Mouse (Mus musculus): ENCODE data around the gene Hnrnpr. TPM values are rescaled to one million over a fixed set of nuclear protein-coding genes. Genes with fewer than 3 reads are reported as not detected.

Gene Hnrnpr
- polyA plus RNA-seq, 1 experiment from 2014 or later, result 82.2 TPM

DNA sequence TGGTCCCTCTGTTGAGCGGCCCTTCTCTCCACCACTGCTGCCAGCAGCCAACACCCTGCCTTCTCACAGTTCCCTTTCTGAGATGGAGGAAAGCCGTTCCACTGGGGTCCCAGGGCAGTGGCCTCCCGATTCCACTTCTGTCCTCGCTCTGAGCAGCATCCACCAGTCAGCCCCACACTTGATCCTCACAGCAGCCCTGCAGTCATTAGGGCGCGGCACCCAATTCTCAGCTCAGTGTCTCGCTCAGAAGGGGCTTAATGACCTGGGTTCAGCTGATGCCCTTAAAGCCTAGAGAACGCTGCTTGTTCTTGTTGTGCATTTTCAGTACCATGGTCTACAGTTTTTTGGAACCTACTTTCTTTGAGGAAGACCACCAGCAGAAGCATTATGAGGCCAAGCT is 29.6 kb upstream of the Hnrnpr start:
- no peak overlapping the region for H3K9ac ChIP-seq (replicated peaks; ENCODE audit: low read depth)
- DNase-seq (ENCODE audit: low spot score), result no peak
- H3K9me3 ChIP-seq (ENCODE audit: low read length), result no peaks in the 10 kb centered on the region
- 82% methylated on average over 8 of the region's 8 CpGs for WGBS
- peaks cover 9% of the 10 kb centered on the region; the same call in 1 of the 2 replicates for H3K4me1 ChIP-seq (ENCODE audit: insufficient read depth, low read depth, low read length)
- H3K27me3 ChIP-seq (replicated peaks; ENCODE audit: insufficient read depth, low read length), result no peaks in the 10 kb centered on the region
- no peak overlapping the region for H3K4me3 ChIP-seq (ENCODE audit: low read depth, low read length)
- no peaks in the 10 kb centered on the region for H3K36me3 ChIP-seq (ENCODE audit: insufficient read depth, low read length)
- TF ChIP-seq EP300 (IDR thresholded peaks at IDR 0.05), result no peak
- TF ChIP-seq CTCF (IDR thresholded peaks at IDR 0.05), result no peak
- ATAC-seq, result no peak
- H3K27ac ChIP-seq (ENCODE audit: low read length), result no peak overlapping the region
- H3K4me2 ChIP-seq (replicated peaks; ENCODE audit: low read depth, low read length), result no peak overlapping the region

- H3K9ac ChIP-seq (replicated peaks; ENCODE audit: low read depth), result no peak overlapping the region
- 43% methylated on average over 9 of the region's 9 CpGs for WGBS
- no peak overlapping the region for H3K4me2 ChIP-seq (replicated peaks; ENCODE audit: low read depth, low read length)
- DNase-seq (ENCODE audit: low spot score) (no peak), ATAC-seq (no peak)
- H3K27me3 ChIP-seq (replicated peaks; ENCODE audit: insufficient read depth, low read length), result no peaks in the 10 kb centered on the region
- no peak overlapping the region; the same call in 1 of the 2 replicates for H3K27ac ChIP-seq (ENCODE audit: low read length)
- H3K4me1 ChIP-seq (ENCODE audit: insufficient read depth, low read depth, low read length), result peaks cover 9% of the 10 kb centered on the region; the same call in 1 of the 2 replicates
- H3K36me3 ChIP-seq (ENCODE audit: insufficient read depth, low read length), result no peaks in the 10 kb centered on the region
- H3K4me3 ChIP-seq (ENCODE audit: low read depth, low read length), result no peak overlapping the region
- TF ChIP-seq CTCF (IDR thresholded peaks at IDR 0.05) (no peak), EP300 (IDR thresholded peaks at IDR 0.05) (no peak)
- no peaks in the 10 kb centered on the region for H3K9me3 ChIP-seq (ENCODE audit: low read length)
These were observed 29.1 kb upstream of the Hnrnpr start for GRCm38 (mm10) chr4:136281611-136282010.

DNA sequence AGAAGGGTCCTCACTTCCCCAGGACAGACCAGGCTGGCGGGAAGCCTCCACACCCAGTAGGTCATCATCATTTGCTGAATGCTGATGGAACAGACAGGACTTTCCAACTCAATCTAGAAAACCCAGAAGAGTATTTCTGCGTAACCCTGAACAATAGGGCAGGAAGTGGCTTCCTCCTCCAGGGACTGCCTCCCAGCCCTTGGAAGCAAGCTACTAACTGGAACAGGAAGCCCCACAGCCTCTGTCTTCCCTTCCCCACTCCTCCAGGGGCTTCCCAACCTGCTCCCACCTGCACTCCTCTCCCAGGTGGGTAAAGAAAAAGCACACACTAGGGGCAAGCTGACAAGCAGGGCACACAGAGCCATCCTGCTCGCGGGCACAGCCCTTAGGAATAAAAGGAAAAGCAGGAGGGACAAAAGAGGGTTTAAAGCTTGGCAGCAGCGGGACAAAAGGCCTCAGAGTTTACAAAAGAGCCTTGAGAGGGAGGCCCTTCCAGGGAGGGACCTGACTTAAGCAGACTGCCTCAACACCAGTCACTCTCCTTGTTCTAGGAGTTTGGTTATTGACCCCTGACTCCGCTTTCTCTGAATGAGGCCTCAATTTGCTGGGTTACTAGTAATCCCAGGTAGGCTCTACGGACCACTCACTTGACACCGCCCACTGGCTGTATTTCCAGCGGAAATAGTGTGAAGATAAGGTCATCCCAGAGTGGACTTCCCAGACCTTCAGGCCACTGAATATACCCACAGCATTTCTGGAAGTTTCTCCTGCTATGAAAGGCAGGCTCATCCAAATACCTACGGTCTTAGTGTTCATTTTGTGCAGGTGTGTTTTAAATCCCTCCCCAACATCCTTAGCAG is 27.9 kb upstream of the Hnrnpr start:
- Histone ChIP-seq H3K9ac (replicated peaks; ENCODE audit: low read depth) (no peak overlapping the region), H3K9me3 (ENCODE audit: low read length) (no peaks in the 10 kb centered on the region), H3K27me3 (replicated peaks; ENCODE audit: insufficient read depth, low read length) (no peaks in the 10 kb centered on the region), H3K27ac (ENCODE audit: low read length) (peak overlapping the region; percentile 95), H3K4me2 (replicated peaks; ENCODE audit: low read depth, low read length) (peak overlapping the region; percentile 23; the same call in 1 of the 2 replicates), H3K4me1 (ENCODE audit: insufficient read depth, low read depth, low read length) (peaks cover 9% of the 10 kb centered on the region; the same call in 1 of the 2 replicates), H3K36me3 (ENCODE audit: insufficient read depth, low read length) (peaks cover 5% of the 10 kb centered on the region; the same call in 1 of the 2 replicates), H3K4me3 (ENCODE audit: low read depth, low read length) (no peak overlapping the region)
- DNase-seq (ENCODE audit: low spot score), result peak; percentile 72
- ATAC-seq, result no peak
- TF ChIP-seq EP300 (IDR thresholded peaks at IDR 0.05), result peak; percentile 50; the same call in 1 of the 2 replicates
- no peak for TF ChIP-seq CTCF (IDR thresholded peaks at IDR 0.05)
- 26% methylated on average over 10 of the region's 10 CpGs for WGBS

DNA sequence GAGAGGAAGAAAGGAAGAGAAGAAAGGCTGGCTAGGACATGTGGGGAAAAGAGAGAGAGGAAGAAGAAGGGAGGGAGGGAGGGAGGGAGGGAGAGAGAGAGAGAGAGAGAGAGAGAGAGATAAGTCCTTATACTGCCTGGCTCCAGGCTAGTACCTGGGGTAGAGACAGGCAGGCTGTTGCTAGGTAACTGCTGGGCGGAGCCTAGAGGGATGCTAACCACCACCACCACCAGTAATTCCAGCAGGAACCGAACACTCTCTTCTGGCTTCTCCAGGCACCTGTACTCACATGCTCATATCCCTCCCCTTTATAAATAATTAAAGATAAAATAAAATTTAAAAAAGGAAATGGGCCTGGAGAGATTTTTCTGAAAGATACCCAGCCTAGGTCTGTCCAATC is 27.0 kb upstream of the Hnrnpr start:
- H3K4me2 ChIP-seq (replicated peaks; ENCODE audit: low read depth, low read length), result peak overlapping the region; percentile 76; the same call in 1 of the 2 replicates

GRCm38 (mm10) chr4:136284455-136284854 is 26.3 kb upstream of the Hnrnpr start, which contains the start of gene Zfp46:
Gene Zfp46, plus strand, starts transcription at chr4:136284683.
- peak; percentile 7; the same call in 1 of the 2 replicates for ATAC-seq
- Histone ChIP-seq H3K27me3 (replicated peaks; ENCODE audit: insufficient read depth, low read length) (no peaks in the 10 kb centered on the region), H3K27ac (ENCODE audit: low read length) (peak within 1 kb of the TSS; percentile 95), H3K9me3 (ENCODE audit: low read length) (no peaks in the 10 kb centered on the region), H3K36me3 (ENCODE audit: insufficient read depth, low read length) (peaks cover 13% of the 10 kb centered on the region; the same call in 1 of the 2 replicates), H3K4me1 (ENCODE audit: insufficient read depth, low read depth, low read length) (peaks cover 9% of the 10 kb centered on the region; the same call in 1 of the 2 replicates), H3K9ac (replicated peaks; ENCODE audit: low read depth) (peak within 1 kb of the TSS; percentile 46), H3K4me3 (ENCODE audit: low read depth, low read length) (peak within 1 kb of the TSS; percentile 67), H3K4me2 (replicated peaks; ENCODE audit: low read depth, low read length) (peak within 1 kb of the TSS; percentile 76)
- WGBS, result 18% methylated on average over 5 of the region's 5 CpGs
- DNase-seq (ENCODE audit: low spot score), result peak; percentile 93
- TF ChIP-seq CTCF (IDR thresholded peaks at IDR 0.05), result 0 out of 2 replicates have a peak, but pooled peaks have one; percentile 6
- TF ChIP-seq EP300 (IDR thresholded peaks at IDR 0.05), result peak; percentile 75

More for the DNA sequence above, 27.0 kb upstream of the Hnrnpr start:
- no peaks in the 10 kb centered on the region for H3K9me3 ChIP-seq (ENCODE audit: low read length)
- no peak for DNase-seq (ENCODE audit: low spot score)
- H3K27me3 ChIP-seq (replicated peaks; ENCODE audit: insufficient read depth, low read length), result no peaks in the 10 kb centered on the region
- H3K4me1 ChIP-seq (ENCODE audit: insufficient read depth, low read depth, low read length), result peaks cover 9% of the 10 kb centered on the region; the same call in 1 of the 2 replicates
- no peak for TF ChIP-seq CTCF (IDR thresholded peaks at IDR 0.05)
- no peak for TF ChIP-seq EP300 (IDR thresholded peaks at IDR 0.05)
- no peak for ATAC-seq
- WGBS, result 23% methylated on average over 2 of the region's 2 CpGs
- H3K4me3 ChIP-seq (ENCODE audit: low read depth, low read length), result no peak overlapping the region
- peaks cover 12% of the 10 kb centered on the region; the same call in 1 of the 2 replicates for H3K36me3 ChIP-seq (ENCODE audit: insufficient read depth, low read length)
- H3K27ac ChIP-seq (ENCODE audit: low read length), result peak overlapping the region; percentile 95
- H3K9ac ChIP-seq (replicated peaks; ENCODE audit: low read depth), result no peak overlapping the region

- DNase-seq (ENCODE audit: low spot score) (no peak), ATAC-seq (no peak)
- H3K9ac ChIP-seq (replicated peaks; ENCODE audit: low read depth), result peak overlapping the region; percentile 46
- H3K4me2 ChIP-seq (replicated peaks; ENCODE audit: low read depth, low read length), result peak overlapping the region; percentile 76
- H3K9me3 ChIP-seq (ENCODE audit: low read length), result no peaks in the 10 kb centered on the region
- peak overlapping the region; percentile 95 for H3K27ac ChIP-seq (ENCODE audit: low read length)
- TF ChIP-seq CTCF (IDR thresholded peaks at IDR 0.05) (no peak), EP300 (IDR thresholded peaks at IDR 0.05) (no peak)
- no peaks in the 10 kb centered on the region for H3K27me3 ChIP-seq (replicated peaks; ENCODE audit: insufficient read depth, low read length)
- H3K4me1 ChIP-seq (ENCODE audit: insufficient read depth, low read depth, low read length), result peaks cover 9% of the 10 kb centered on the region; the same call in 1 of the 2 replicates
- H3K4me3 ChIP-seq (ENCODE audit: low read depth, low read length), result peak overlapping the region; percentile 67
- 15% methylated on average over 6 of the region's 6 CpGs for WGBS
- peaks cover 17% of the 10 kb centered on the region; the same call in 1 of the 2 replicates for H3K36me3 ChIP-seq (ENCODE audit: insufficient read depth, low read length)
These were observed 25.9 kb upstream of the Hnrnpr start for GRCm38 (mm10) chr4:136284891-136285290.

All from lung, postnatal 0 days (tissue).